Mouse (Mus musculus) cerebellum, postnatal 25 days (tissue): ENCODE measurements around the gene Tmem206.
A peak's percentile ranks its signal among the peaks of the same experiment; 100 is the strongest.

Experiments used
- DNase-seq, 2 experiments: peaks; one replicate each; pipeline ENCODE4 v3.0.0; 2021; ENCODE audit warnings: mixed read lengths in 2 of 2

The Tmem206 gene

DNA sequence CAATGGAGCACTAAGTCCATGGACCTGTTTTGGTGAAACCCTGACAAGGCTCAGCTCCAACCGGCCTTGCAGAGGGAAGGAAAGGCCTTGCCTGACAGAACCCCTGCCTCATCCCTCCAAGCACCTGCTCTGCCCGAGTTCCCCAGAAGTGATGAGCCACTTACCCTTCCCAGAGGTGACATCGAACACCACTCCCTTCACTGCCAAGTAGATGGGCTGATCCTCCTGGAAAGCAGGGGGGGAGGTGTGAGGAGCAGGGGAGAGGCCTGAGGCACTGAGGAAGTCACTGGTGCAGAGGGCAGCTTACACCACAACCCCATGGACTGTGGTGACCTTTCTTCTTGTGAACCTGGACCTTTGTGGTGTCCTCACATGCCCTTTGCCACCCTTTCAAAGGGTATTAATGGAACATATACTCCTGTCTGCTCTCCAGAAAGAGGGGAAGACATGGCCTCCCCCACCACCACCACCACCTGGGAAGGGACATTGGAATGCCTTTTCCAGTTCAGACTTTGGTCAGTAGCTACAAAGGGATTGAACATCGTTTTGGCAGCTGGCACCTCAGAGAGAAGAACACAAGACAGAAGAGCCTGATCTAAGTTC, 14.3 kb upstream of the Tmem206 start:
- no peak for DNase-seq

DNA sequence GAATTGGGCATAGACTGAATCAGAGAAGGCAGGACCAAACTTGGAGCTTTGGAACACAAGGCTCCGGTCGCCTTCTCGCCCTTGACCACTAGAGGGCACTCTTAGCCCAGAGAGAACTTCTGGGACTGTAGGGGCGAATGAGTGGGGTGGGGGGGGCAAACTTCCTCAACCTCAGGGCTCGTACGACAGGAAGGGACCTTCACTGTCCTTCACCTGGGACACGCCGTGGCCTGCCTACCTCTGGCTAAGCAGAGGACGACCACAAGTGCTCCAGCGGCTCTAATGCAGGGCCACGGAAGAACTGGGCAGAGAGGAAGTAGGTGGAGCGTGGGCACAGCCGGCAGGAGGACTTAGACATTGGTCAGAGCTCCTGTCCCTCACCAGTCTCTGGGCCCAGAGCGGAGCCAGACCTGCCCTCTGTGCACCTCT, 13.2 kb upstream of the Tmem206 start:
- DNase-seq, result peak; percentile 90 to 92

DNA sequence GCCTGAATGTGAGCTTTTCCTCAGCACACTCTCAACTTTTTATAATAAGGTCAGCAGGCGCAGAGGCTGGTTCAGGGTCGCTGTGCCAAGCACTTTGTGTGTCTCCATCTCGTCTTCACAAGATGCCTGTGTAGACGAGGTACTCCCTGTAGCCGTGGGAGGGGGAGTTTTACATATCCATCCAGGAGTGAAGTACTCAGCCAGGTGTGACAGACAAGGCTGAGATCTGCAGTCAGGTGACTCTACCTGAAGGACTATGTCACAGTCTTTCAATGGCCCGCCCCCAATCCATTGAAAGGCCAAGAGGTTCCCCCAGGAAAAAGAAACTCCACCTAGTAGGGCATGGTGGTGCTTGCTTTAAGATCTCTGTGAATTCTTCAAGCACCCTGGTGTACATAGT, 12.6 kb upstream of the Tmem206 start:
- DNase-seq, result no peak

GRCm38 (mm10) chr1:191313926-191314325, 11.8 kb upstream of the Tmem206 start:
- no peak for DNase-seq

GRCm38 (mm10) chr1:191316818-191317217, 8.9 kb upstream of the Tmem206 start:
- no peak for DNase-seq

- peak; percentile 88 to 89 for DNase-seq
Observed at GRCm38 (mm10) chr1:191317591-191318196, 8.0 kb upstream of the Tmem206 start, which contains the start of gene Nenf. TSS of gene Nenf (minus strand) at chr1:191318194.

GRCm38 (mm10) chr1:191318686-191319085, 7.0 kb upstream of the Tmem206 start:
- DNase-seq, result no peak

DNA sequence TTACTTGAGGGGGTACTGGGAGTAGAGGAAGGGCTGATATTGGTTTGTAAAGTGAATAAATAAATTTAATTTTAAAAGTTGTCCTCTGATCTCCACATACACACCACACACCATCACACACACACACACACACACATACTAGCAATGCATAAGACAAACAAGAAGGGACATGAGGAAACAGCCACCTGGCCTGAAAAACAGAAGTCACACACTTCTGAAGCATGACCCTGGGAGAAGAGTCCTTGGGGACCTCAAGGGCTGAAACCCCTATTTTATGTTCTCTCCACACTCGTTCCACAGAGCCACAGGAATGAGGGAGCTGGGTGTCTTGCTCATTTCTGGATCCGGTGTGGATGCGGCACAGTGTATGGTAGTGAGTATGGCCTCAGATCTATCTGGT, 2.3 kb upstream of the Tmem206 start:
- DNase-seq, result no peak

- DNase-seq, result no peak
Observed at GRCm38 (mm10) chr1:191324733-191325590, 750 bp upstream of the Tmem206 start.

DNA sequence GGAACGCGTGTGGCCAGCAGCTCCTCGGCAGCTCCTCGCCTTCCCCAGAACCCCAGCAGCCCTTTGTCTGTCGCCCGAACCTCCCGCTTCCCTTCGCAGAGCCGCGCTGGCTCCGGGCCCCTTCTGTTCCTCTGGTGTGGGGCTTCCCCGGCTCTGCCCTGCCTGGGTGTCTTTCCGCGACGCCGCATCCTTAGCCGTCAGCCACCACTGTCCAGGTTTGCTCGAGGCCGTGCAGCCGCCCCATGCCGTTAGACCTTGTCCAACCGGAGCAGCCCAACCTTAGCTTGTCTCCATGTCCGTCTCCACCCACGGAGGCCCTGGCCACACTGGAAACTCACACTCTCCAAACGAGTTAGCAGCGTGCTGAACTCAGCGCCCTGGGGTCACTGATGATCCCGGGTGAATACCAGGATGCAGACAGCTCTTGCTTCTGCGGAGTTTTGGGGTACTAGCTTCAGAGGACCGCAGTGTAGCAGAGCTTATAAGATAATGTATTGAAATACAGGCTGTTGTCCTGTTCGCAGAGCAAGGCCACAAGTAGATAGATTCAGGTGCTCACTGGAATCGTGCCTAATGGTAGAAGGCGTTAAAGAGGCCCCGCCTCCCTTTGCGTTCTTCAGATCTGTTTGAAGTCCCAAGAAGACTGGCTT, 646 bp downstream of the Tmem206 start:
- peak in 1 of 2 experiments; percentile 69 for DNase-seq

DNA sequence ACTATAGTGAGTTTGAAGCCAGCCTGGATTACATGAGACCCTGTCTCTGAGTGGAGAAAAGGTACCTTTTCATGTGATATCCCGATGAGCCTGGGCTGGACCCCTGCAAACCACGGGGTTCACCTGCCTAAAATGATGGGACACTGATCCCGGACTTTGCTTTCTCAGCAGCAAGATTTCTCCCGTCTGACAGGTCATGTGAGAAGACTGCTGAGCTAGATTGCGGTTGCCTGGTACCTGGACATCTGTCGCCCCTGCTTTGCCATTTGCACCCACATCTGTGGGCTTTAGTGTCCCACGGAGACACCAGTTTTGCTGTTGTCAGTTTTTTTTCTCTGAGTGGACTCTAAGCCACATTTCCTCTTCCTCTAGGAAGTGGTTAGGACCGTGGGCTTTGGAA, 1.5 kb downstream of the Tmem206 start:
- DNase-seq, result no peak

DNA sequence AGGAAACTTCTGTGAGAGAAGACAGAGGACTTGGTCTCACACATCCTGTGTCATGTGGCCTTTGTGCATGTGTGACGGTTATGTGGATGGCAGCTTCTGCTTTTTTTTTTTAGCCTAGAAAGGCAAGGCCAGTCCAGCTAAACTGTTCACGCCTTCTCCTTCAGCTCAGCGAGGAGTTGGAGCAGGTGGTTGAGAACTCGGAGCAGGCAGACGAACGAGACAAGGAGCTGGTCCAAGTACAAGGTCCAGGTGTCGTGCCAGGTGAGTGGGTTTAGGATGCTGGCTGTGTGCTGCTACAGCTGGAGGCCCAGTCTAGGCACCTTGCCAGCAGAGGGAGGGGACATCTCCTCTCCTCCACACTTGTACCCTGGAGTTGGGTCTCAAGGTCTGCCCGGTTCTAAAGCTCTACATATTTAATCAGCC, 2.3 kb downstream of the Tmem206 start:
- peak in 1 of 2 experiments; percentile 48 for DNase-seq

DNA sequence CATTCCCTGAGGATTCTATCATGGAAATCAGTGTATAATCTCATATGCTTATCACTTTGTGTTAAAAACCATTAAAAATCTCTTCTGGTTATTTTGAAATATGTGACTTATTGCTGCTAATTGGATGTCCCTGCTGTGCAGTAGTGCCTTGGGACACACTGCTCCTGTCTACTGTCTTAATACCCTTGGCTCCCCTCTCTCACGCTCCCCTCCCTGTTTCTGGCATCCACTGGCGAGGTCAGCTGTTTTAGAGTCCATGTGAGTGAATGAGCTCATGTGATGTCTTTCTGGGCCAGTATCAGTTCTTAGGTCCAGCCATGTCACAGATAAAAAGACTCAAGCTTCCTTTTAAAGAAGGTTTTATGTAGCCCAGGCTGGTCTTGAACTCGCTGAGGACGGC, 4.6 kb downstream of the Tmem206 start:
- DNase-seq, result no peak

DNA sequence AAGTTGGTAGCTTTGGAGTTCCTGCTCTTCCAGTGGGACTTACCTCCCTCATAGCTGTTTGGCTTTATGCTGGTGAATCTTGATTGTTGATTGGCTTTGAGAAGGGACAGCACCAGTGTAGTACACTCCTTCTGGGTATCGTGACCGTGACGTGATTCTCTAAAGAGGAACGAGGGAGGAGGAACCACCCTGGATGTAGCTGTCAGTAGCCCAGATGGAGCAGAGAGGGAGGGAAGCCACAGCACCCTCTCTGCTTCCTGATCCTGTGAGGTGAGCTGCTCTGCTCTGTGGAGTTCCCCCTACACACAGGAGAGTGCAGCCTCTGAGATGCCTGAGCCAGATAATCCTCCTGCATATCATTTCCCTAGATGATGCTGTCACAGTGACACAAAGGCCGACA, 8.8 kb downstream of the Tmem206 start:
- no peak for DNase-seq

DNA sequence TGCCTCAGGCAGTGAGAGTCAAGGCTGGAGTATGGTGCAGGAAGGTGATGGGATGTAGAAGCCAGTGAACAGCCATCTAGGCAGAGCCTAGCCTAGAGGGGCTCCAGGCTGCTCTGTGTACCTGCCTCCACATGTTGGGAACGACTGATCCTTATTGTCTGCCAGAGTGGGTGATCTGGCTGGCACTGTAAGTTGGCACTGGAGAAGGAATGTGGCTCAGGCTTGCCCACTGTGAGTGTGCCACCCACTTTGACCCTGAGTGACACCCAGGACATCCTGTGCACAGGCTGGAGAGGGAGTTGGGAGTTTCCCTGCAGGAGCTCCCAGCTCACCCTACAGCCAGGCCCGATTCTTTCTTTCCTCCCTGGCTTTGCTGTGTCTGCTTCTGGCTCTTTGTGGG, 14.2 kb downstream of the Tmem206 start:
- no peak for DNase-seq

GRCm38 (mm10) chr1:191340530-191340929, 14.8 kb downstream of the Tmem206 start:
- no peak for DNase-seq

DNA sequence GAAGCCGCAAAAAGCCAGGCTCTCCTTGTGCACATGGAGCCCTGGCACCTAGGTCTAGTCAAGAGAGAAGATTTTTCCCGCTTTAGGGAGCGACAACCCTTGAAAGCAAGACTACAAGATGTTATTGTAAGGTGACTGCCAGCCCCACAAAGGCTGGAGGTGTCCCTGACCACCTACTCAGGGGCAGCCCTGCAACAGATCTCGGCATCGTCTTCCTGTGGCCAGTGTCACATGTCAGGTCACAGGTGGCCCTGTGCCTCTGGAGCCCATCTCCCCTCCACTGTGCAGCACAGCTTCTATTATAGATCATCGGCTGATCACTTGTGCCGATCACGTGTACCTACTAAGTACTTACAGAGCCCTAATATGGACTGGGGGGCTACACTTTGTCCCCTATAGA, 21.9 kb downstream of the Tmem206 start:
- no peak for DNase-seq

GRCm38 (mm10) chr1:191348592-191348991, 22.9 kb downstream of the Tmem206 start:
- DNase-seq, result no peak

DNA sequence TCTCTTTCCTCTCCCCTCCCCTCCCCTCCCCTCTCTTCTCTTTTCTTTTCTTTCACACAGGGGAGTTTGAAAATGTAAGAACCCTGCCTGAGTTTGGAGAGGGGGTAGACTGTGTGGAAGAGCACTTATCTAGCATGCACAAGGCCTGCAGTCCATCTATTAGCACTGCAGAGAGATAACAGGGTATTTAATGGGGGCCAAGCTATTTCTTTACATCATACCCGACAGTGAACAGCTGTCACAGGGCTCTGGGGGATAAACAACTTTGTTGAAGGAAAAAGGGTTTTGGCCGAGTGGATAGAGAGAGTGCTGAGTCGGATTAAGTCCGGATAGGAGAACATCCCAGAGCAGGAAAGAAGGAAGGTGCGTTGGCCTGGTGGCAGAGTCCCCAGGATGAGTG, 23.3 kb downstream of the Tmem206 start:
- no peak for DNase-seq

GRCm38 (mm10) chr1:191349486-191350037, 23.9 kb downstream of the Tmem206 start:
- peak in 1 of 2 experiments; percentile 32 for DNase-seq

GRCm38 (mm10) chr1:191350355-191350754, 24.6 kb downstream of the Tmem206 start:
- DNase-seq, result no peak

DNA sequence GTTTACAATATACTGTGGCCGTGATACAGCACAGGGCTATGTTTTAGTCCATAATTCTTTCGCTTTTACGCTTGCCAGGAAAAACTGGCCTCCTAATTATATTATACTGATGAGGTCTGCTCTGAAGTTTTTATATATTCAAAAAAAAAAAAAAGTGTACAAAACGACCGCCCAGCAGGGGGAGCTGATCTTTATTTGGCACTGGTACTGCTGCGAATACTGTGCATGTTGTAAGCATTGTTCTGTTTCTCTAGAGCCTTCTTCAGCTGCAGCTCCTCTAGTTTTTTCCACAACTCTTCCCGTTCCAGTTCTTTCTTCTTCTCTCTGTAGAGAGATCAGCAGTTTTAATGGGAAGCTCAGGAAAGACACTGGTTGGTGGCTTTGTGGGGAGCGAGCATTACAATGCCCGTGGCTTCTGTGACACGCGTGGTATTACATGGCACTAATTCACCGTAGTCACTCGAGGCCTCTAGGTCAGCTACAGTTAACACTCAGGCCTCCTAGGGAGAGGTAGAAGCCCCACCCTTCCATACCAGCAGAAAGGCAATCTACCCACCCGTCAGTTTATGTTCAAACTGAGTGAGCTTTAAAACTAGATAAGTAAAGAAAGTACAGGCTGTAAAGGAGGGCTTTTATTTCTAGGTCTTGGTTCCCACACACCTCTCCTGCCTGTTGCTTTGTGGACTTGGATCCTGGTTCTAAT, 27.2 kb downstream of the Tmem206 start:
- peak; percentile 44 to 74 for DNase-seq
